Mouse (Mus musculus): Measurements from ENCODE around the gene Tor1b. TPM values are rescaled to one million over a fixed set of nuclear protein-coding genes. Genes with fewer than 3 reads are reported as not detected.

Gene Tor1b
- total and polyA plus RNA-seq, 2 experiments from 2014 or later, result 18.7 to 25.4 TPM

DNA sequence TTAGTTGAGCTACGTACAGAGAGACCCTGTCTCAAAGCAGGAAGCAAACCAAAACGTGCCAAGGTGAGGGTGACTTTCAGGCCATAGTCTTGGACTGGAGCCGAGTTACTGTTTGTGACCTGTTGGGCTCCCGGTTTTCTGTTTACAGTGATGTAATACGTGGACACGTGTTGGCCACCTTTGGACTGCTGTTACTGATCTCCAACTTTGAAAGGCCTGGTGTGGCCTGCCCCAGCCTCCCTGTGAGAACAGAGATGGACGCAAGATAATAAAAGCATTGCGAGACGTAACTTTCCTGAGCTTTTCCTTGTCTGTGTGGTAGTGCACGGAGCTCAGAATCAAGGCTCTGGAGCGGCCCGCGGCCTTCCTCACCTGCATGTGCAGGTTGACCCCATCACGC is 6.0 kb downstream of the Tor1b start:
- 93% methylated on average over 14 of the region's 14 CpGs for WGBS
- H3K36me3 ChIP-seq (ENCODE audit: insufficient read depth, low read length), result peaks cover 81% of the 10 kb centered on the region
- peaks cover 13% of the 10 kb centered on the region; the same call in 1 of the 2 replicates for H3K4me1 ChIP-seq (ENCODE audit: insufficient read depth, low read length)

DNA sequence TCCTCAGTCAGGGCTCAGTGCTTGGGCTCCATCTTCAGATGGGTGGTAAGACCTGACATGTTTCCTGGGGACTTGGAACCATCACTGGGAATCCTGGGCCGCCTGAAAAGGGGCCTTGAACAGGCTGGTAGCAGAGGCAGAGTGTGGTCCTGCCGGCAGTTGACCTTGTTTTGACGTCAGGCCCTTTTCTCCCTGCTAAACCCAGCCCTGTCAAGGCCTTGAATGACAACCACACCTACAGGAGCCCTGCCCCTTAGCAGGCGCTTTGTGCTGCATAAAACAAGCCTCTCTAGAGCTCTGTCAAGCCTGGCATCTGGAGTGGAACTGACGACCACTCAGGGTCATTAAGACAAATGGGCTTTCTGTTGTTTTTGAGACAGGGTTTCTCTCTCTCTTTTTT is 7.1 kb downstream of the Tor1b start:
- no peak for TF ChIP-seq CTCF (IDR thresholded peaks at IDR 0.05; ENCODE audit: low read depth)
- Histone ChIP-seq H3K36me3 (ENCODE audit: insufficient read depth, low read length) (peaks cover 90% of the 10 kb centered on the region), H3K27me3 (ENCODE audit: insufficient read depth, low read length) (no peaks in the 10 kb centered on the region), H3K4me1 (ENCODE audit: insufficient read depth, low read length) (peaks cover 2% of the 10 kb centered on the region; the same call in 1 of the 2 replicates), H3K4me3 (ENCODE audit: low read length) (no peak overlapping the region), H3K27ac (no peak overlapping the region), H3K4me2 (ENCODE audit: low read depth, low read length) (no peak overlapping the region), H3K9me3 (ENCODE audit: low read length) (no peaks in the 10 kb centered on the region), H3K9ac (replicated peaks; ENCODE audit: low read length) (no peak overlapping the region)
- WGBS, result 36% methylated on average over 5 of the region's 5 CpGs
- ATAC-seq, result no peak
- DNase-seq (ENCODE audit: low spot score), result no peak

More for the DNA sequence above, 6.0 kb downstream of the Tor1b start:
- Histone ChIP-seq H3K4me2 (ENCODE audit: low read depth, low read length) (no peak overlapping the region), H3K9me3 (ENCODE audit: low read length) (no peaks in the 10 kb centered on the region), H3K27me3 (ENCODE audit: insufficient read depth, low read length) (no peaks in the 10 kb centered on the region), H3K4me3 (ENCODE audit: low read length) (no peak overlapping the region), H3K9ac (replicated peaks; ENCODE audit: low read length) (no peak overlapping the region), H3K27ac (no peak overlapping the region)
- TF ChIP-seq CTCF (IDR thresholded peaks at IDR 0.05; ENCODE audit: low read depth), result no peak
- ATAC-seq, result no peak
- DNase-seq (ENCODE audit: low spot score), result no peak

DNA sequence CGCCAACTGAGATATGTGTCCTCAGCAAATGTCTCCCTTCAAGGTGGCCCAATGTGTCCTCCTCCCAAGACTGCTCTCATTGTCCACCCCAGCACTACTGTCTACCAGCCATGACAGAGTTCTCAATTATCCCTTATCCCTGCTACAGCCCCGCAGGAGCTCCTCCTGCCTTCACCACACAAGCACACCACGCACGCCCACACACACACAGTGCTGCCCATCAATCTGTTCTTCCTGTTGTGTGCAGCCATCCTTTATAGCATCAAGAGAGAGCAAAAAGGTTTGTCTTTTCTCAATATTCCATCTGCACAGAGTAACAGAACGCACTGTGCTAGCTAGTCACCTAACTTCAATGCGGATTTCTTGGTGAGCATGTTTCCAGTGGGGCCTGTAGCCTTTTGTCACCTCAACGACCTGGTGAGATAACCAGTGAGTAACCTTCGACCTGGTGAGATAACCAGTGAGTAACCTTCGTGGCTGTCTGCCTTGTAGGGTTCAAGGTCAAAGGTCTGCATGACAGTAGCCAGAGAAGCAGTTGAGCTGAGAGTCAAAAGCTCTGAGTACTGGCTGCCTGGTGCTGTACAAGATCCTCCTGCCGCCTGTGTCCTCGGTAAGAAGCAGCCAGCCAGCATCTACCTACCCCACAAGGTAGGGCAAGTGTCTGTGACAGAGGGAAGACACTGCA is 10.0 kb downstream of the Tor1b start:
- H3K36me3 ChIP-seq (ENCODE audit: insufficient read depth, low read length), result peaks cover 66% of the 10 kb centered on the region
- no peak for DNase-seq (ENCODE audit: low spot score)
- no peak overlapping the region for H3K9ac ChIP-seq (replicated peaks; ENCODE audit: low read length)
- WGBS, result 91% methylated on average over 11 of the region's 11 CpGs
- H3K4me1 ChIP-seq (ENCODE audit: insufficient read depth, low read length), result peaks cover 12% of the 10 kb centered on the region
- no peaks in the 10 kb centered on the region for H3K9me3 ChIP-seq (ENCODE audit: low read length)
- no peaks in the 10 kb centered on the region for H3K27me3 ChIP-seq (ENCODE audit: insufficient read depth, low read length)
- no peak overlapping the region for H3K4me2 ChIP-seq (ENCODE audit: low read depth, low read length)
- ATAC-seq, result no peak
- no peak overlapping the region for H3K4me3 ChIP-seq (ENCODE audit: low read length)
- no peak for TF ChIP-seq CTCF (IDR thresholded peaks at IDR 0.05; ENCODE audit: low read depth)
- H3K27ac ChIP-seq, result no peak overlapping the region

DNA sequence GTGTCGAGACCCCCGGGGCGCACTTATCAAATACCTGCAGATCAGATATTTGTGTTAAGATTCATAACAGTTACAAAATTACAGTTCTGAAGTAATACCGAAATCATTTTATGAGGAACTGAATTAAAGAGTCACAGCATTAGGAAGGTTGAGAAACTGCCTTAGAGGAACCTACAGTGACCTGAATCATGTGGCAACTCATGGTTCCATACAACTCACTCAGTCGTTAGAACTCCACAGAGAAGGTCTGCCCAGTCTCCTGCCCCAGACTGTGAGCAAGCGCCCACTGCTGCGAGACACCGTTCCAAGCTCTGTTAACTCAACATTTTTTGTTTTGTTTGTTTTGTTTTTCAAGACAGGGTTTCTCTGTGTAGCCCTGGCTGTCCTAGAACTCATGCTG is 12.9 kb downstream of the Tor1b start:
- no peak for TF ChIP-seq CTCF (IDR thresholded peaks at IDR 0.05; ENCODE audit: low read depth)
- H3K27ac ChIP-seq, result no peak overlapping the region
- H3K27me3 ChIP-seq (ENCODE audit: insufficient read depth, low read length), result no peaks in the 10 kb centered on the region
- WGBS, result 93% methylated on average over 8 of the region's 8 CpGs
- ATAC-seq, result no peak
- no peaks in the 10 kb centered on the region for H3K9me3 ChIP-seq (ENCODE audit: low read length)
- H3K36me3 ChIP-seq (ENCODE audit: insufficient read depth, low read length), result peaks cover 38% of the 10 kb centered on the region
- no peak overlapping the region for H3K4me3 ChIP-seq (ENCODE audit: low read length)
- H3K4me2 ChIP-seq (ENCODE audit: low read depth, low read length), result no peak overlapping the region
- DNase-seq (ENCODE audit: low spot score), result no peak
- H3K4me1 ChIP-seq (ENCODE audit: insufficient read depth, low read length), result peaks cover 12% of the 10 kb centered on the region
- H3K9ac ChIP-seq (replicated peaks; ENCODE audit: low read length), result no peak overlapping the region

DNA sequence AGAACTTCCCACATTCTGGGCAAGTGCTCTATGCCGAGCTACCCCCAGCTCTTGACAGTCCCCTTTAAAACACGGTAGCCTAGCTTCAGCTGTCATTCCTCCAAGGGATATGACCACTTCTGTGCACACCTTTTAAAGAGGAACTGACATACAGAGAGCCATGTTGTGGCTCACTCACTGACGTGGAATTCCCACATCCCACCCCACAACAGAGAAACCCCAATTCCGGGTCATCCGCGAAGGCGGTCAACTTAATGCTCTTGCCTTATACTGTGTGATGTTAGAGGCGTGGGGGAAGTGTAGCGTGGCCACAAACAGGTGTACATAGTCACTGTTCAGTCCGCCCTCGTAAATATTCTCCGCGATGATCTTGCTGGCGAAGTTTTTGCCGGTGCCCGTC is 14.1 kb downstream of the Tor1b start:
- Histone ChIP-seq H3K36me3 (ENCODE audit: insufficient read depth, low read length) (peaks cover 28% of the 10 kb centered on the region), H3K27me3 (ENCODE audit: insufficient read depth, low read length) (no peaks in the 10 kb centered on the region), H3K4me3 (ENCODE audit: low read length) (peak overlapping the region; percentile 63), H3K9ac (replicated peaks; ENCODE audit: low read length) (peak overlapping the region; percentile 78), H3K4me1 (ENCODE audit: insufficient read depth, low read length) (peaks cover 12% of the 10 kb centered on the region), H3K27ac (peak overlapping the region; percentile 79; the same call in 1 of the 2 replicates), H3K4me2 (ENCODE audit: low read depth, low read length) (peak overlapping the region; percentile 92), H3K9me3 (ENCODE audit: low read length) (no peaks in the 10 kb centered on the region)
- peak; percentile 42 for DNase-seq (ENCODE audit: low spot score)
- 0 out of 2 replicates have a peak, but pooled peaks have one; percentile 7 for ATAC-seq
- TF ChIP-seq CTCF (IDR thresholded peaks at IDR 0.05; ENCODE audit: low read depth), result no peak
- WGBS, result 23% methylated on average over 16 of the region's 16 CpGs

DNA sequence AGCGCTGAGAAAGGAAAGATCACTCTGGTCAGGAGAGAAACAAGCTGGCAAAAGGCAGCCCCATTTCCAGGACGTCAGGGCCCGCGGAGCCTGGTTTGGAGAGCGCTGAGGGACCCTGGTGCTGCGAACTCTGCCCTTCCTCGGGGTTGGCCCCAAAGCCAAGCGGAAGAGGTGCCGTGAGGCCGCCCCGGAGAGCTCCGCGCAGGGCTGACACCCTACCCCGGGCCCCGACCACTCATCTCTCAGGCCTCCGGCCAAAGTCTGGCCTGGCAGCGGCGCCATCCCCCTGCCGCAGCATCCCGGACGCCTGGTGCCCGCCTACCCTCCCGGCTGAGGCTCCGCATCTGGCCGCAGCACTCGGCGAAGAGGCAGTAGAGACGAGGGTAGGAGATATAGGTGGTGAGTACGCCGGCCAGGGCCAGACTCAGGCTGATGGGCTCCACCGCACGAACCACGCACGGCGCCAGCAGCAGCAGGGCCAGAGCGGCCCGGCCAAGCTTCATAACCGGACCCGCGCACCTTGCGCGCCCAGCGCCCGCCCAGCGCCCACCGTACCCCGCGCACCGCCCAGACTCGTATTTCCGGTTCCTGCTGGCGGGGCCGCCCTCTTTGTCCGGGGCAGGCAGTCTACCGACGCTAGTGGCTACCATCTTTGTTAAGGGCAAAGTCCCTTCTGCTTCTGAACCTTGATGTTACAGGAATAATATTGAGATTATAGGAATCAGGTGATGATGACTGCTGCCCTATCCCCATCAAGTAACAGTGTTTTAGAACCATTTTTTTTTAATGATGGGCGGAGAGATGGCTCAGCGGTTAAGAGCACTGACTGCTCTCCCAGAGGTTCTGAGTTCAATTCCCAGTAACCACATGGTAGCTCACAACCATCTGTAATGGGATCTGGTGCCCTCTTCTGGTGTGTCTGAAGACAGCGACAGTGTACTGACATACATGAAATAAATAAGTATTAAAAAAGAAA is 14.9 kb downstream of the Tor1b start, which contains the start of gene Tor1a:
TSS of gene Tor1a (minus strand) at position 582 of the 976 bp plus-strand sequence.
- DNase-seq (ENCODE audit: low spot score) (peak; percentile 95), ATAC-seq (peak; percentile 96)
- H3K27ac ChIP-seq, result peak within 1 kb of the TSS; percentile 79
- H3K9me3 ChIP-seq (ENCODE audit: low read length), result no peaks in the 10 kb centered on the region
- peaks cover 12% of the 10 kb centered on the region for H3K4me1 ChIP-seq (ENCODE audit: insufficient read depth, low read length)
- peak within 1 kb of the TSS; percentile 92 for H3K4me2 ChIP-seq (ENCODE audit: low read depth, low read length)
- peak within 1 kb of the TSS; percentile 78 for H3K9ac ChIP-seq (replicated peaks; ENCODE audit: low read length)
- H3K36me3 ChIP-seq (ENCODE audit: insufficient read depth, low read length), result peaks cover 20% of the 10 kb centered on the region
- no peaks in the 10 kb centered on the region for H3K27me3 ChIP-seq (ENCODE audit: insufficient read depth, low read length)
- WGBS, result 2% methylated on average over 56 of the region's 59 CpGs
- H3K4me3 ChIP-seq (ENCODE audit: low read length), result peak within 1 kb of the TSS; percentile 63
- peak; percentile 23; the same call in 1 of the 2 replicates for TF ChIP-seq CTCF (IDR thresholded peaks at IDR 0.05; ENCODE audit: low read depth)
